Mouse (Mus musculus) left cerebral cortex, adult 18-20 months (tissue): ENCODE data around the gene Aplp1. TPM values are rescaled to one million over a fixed set of nuclear protein-coding genes. Genes with fewer than 3 reads are reported as not detected.

Experiments
- DNase-seq, 2 experiments: peaks; one replicate each; pipeline ENCODE4 v3.0.0; 2021 to 2022; ENCODE audit warnings: low spot score in 2 of 2, mixed read lengths in 1 of 2
- total RNA-seq, 2 experiments: library from RNA; stranded (reverse); gene quantifications; 2 replicates each; pipeline ENCODE4 v1.2.3; 2021

Aplp1 gene
- total RNA-seq, 2 experiments from 2014 or later: 1,233 to 1,333 TPM

GRCm38 (mm10) chr7:30453327-30453726, 8.0 kb upstream of the Aplp1 start:
- DNase-seq: no peak

DNA sequence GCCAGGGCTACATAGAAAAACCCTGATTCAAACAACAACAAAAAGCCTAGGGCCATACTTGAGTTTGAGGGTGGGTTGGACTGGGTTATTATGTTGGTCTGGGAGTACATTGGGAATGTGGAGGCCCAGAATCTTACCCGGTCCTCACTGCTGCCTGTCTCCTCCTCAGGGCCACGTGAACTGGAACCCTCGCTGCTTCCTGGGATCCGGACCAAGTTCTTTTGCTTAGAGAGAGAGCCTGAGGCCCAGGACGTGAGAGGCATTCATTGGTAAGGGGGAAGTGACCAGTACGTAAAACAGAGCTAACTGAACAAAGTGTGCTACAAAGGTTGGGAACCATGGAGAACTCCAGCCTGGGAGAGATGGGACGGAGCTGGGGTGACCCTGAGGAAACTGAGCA, 4.9 kb upstream of the Aplp1 start:
- DNase-seq: no peak

DNA sequence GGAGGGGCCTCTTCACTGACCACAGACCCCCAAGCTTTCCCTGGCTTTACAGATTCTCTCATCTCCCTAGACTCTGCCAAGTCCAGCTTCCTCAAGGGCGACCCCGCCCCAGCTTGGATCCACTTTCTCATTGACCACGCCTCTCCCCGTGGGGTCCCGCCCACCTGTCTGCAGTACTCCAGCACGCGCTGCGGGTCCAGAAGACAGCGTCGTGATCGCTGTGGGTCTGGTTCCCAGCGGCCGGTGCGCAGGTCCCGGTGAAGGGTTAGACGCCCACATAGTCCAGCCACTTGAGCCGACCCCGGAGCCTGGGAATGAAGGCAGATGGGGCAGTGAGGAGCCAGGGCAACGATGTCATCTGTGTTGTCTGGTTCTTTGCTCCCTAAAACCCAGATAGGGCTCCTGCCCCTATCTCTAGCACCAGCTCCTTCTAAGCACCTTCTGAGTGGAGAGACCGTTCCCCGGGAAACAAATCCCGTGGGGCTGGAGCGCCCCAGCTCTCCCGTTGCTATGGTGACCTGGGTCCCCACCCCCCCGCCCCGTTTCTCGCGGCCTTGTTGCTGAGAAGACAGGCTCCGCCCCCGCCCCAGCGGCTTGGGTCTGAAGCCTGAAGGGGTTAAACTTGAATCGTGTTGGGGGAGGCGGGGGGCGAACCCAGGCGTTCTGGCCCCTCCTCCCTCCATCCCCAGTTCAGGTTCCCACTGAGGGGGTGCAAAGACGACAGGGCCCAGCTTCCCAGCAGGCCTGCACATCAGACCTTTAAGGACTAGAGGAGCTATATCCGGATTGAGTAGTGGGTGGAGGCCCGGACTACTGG, 973 bp downstream of the Aplp1 start:
- DNase-seq: peak; percentile 58 to 79

- DNase-seq: no peak
Measured at GRCm38 (mm10) chr7:30443696-30444095, 1.6 kb downstream of the Aplp1 start.

- peak; percentile 67 to 73 for DNase-seq
Measured at GRCm38 (mm10) chr7:30440697-30441096, 4.6 kb downstream of the Aplp1 start.

GRCm38 (mm10) chr7:30439734-30440133, 5.6 kb downstream of the Aplp1 start:
- DNase-seq: no peak

GRCm38 (mm10) chr7:30436879-30437278, 8.5 kb downstream of the Aplp1 start:
- no peak for DNase-seq

DNA sequence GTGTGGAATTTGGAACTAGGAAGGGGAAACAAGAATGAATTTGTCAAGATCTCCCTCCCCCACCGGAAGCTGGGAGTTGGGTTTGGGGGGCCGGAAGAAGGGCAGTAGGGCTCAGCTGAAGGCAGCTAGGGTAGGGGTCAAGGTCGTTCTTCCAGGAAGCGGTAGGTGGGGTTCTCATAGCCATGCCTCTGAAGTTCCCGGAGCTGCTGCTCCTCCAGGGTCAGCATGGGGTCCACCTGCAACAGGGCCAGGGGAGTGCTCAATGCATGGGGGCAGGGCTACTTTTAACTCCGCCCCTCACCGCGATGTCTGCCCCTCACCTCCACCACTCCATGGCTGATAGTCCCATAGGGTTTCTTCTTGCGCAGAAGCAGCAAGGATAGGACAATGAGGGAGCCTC, 10.2 kb downstream of the Aplp1 start:
- DNase-seq: no peak

DNA sequence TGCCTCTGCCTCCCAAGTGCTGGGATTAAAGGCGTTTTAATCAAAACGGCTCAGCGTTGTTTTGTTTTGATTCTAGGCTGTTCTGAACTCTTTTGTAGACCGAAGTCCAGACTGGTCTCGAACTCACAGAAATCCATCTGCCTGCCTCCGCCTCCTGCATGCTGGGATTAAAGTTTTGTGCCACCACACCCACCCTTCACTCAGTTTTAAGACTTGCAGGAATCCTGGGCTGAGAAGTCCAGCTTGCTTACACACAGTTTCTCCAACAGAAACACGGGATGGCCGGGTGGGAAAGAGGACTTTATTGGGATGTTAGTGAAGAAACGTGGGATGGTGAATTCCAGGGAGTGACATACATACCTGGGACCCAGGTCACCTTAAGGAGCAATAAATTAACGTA, 10.6 kb downstream of the Aplp1 start:
- DNase-seq: no peak

DNA sequence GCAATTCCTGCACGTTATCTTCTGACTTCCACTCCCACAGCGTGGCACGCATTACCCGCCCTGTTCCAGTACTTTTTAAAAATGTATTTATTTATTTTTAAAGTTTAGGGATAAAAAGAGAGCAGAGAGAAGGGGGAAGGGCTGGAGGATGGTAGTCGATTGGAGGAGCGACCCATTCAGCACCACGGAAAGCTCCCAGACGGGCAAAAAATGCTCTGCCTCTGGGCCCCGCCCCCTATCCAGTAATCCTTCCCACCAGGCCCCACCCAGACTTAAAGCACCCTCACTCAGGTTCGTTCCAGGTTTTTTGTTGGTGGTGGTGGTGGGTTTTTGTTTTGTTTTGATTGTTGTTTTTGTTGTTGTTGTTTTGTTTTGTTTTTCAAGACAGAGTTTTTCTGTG, 11.1 kb downstream of the Aplp1 start:
- no peak for DNase-seq

DNA sequence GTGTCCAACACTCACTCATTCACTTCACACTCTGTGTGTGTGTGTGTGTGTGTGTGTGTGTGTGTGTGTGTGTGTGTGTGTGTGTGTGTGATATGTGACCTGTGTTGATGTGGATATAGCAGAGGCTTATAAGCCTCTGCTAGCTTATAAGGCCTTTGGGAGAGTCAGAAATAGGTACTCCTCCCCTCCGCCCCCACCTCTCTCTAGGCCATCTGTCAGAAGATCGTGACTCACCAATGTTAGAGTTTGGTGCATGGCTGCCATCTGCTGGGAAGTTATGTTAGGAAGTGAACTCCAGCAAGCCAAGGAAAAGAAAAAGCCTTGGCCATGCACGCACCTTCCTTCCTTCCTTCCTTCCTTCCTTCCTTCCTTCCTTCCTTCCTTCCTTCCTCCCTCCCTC, 13.5 kb downstream of the Aplp1 start:
- peak; percentile 86 to 90 for DNase-seq

DNA sequence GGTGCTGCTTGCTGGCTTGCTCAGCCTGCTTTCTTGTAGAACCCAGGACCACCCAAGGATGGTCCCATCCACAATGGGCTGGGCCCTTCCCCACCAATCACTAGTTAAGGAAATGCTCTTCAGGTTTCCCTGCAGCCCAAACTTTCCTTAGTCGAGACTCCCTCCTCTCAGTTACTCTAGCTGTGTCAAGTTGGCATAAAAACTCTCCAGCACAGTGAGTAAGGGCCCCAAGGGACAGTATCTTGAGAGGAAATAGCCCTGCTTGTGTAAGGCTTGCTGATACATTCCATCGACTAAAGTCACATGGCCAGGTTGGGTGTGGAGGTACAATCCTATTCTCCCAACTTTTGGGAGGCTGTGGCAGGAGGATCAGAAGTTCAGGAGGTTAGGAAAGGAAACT, 15.1 kb downstream of the Aplp1 start:
- no peak for DNase-seq

- DNase-seq: no peak
Measured at GRCm38 (mm10) chr7:30429327-30429726, 16.0 kb downstream of the Aplp1 start.

DNA sequence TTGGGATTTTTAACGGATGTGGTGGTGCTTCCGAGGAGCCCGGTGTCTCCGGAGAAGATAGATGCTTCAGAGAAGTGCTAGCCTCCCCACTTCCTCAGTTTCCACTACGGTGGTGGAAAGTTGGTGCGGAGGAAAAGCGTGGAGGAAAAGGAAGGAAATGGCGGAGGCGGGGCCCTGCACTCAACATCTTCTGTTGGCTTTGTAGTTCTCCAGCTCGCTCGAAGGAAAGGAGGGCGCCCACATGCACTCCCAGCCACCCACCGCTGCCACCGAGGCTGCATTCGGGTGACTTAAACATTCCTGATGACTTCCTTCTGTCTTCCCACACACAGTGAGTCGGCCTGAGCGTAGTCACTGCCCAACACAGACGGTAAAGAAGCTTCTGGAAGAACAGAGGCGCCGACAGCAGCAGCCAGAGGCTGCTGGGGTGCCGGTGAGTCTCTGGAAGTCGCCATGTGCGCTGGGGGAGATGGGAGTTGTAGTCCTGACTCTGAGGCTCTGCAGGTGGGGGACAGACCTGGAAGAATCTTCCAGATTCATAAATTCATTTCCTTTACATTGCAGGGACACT, 22.2 kb downstream of the Aplp1 start:
- DNase-seq: peak; percentile 66 to 74

- DNase-seq: peak in 1 of 2 experiments; percentile 48
Measured at GRCm38 (mm10) chr7:30422560-30422959, 22.8 kb downstream of the Aplp1 start.

DNA sequence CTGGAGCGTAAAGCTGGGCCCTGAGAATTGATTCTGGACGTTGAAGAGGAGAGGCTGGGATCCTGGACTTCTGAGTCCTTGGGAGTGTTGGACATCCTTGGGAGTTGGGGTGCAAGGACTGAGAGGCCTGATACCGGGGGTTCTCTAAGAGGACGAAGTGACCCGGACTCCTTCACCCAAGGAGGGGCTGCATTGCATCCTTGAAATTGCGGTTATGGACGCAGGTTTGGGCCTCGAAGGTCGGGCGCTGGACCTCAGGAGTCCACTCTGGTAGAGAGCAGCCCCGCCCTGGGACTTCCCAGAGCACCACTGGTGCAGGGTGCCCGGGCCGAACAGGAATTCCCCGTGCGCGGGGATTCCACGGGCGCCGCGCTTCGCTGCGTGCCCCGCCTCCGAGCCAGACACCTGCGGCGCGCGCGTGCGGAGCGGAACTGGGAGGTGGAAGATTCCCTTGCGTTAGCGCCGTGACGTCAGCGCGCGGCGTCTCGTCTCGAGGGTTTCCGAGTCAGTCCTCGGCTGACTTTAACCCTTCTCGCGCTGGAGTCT, 23.4 kb downstream of the Aplp1 start:
- peak; percentile 96 for DNase-seq

GRCm38 (mm10) chr7:30421175-30421889, 24.0 kb downstream of the Aplp1 start, which contains the start of gene Nfkbid:
TSS of gene Nfkbid (plus strand) at chr7:30421732.
- peak; percentile 56 to 61 for DNase-seq

GRCm38 (mm10) chr7:30420673-30421072, 24.7 kb downstream of the Aplp1 start:
- no peak for DNase-seq

DNA sequence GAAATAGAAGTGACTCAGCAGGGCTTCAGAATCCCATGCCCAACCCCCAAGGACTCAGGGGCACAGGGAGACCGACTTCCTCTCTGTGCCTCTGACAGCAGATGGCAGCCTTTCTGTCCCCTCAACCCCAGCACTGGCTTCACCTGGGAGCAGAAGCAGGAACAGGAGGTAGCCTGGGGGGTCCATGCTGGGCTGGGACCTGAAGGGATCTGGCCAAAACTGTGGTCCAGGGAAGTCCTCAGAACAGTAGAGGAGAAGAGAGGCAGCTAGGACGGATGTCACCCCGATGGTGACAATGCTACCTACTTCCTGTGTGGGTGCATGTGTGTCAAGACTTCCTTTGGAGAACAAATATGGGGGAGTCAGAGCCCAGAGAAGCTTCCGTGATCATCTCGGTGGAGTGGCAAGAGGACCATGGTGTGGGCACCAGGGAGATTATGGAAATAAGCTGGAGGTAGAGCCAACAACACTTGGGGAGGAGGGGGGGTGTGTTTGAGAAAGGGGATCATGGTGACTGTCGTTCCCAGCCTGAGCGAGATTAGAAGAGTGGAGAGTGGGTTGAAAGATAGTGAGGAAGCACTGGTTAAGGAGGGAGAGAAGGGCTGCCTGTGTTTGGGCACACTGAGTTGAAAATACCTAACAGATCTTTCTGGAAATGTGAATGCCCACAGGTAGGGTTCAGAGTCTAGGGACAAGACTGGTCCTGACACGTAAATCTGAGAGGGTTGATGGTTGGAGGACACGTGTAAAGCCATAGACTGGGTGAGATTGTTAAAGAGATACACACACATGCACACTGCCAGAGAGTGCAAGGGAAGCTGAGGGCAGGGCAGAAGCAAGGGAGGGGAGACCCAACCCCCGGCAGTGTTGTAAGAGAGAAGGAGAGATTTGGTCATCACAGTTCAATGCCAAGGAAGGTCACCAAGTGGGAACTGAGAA, 25.5 kb downstream of the Aplp1 start, which contains the start of gene Hcst:
Hcst (minus strand) TSS at position 294 of the 939 bp plus-strand sequence.
- DNase-seq: no peak

DNA sequence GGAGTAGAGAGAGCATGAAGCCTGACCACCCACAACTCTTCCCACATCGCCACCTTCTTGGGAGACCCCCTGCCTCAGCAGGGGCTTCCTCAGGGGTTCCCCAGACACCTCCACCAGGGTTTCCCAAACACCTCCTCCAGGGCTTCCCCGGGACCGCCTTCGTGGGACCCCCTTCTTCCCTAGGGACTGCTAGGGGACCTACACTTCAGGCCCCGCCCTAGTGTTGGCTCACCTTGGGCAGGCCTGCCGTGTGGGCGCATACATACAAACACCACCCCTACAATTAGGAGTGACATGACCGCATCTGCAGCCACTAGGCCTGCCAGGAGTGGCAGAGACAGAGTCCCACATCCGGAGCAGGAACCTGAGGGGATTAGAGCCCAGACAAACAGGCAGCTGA, 27.5 kb downstream of the Aplp1 start:
- DNase-seq: no peak

DNA sequence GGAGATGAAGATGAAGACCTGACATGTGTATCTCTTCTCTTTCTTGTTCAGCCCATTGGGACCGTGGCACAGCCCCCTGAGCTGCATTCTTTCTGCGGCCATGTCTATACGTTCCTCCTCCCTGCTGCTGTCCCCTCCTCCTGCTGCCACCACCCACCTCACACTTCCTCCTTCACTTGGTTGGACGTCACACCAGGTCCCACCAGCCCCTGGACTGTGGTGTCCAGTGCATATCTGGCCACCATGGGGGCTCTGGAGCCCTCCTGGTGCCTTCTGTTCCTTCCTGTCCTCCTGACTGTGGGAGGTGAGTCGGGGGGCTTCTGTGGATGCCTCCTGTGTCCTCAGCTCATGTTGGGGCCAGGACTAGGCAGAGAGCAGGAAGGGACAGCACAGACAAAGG, 31.7 kb downstream of the Aplp1 start, which contains the start of gene Tyrobp:
Tyrobp (plus strand) TSS at position 165 of the 400 bp plus-strand sequence.
- no peak for DNase-seq
